Mouse (Mus musculus): ENCODE data around the gene Gsk3a. TPM values are rescaled to one million over a fixed set of nuclear protein-coding genes. Genes with fewer than 3 reads are reported as not detected.
"Not testable (repeated sequence)": the region's sequence is repeated elsewhere in the genome, so short reads cannot be mapped to it uniquely, and the experiment has no call there.

Gene Gsk3a
- polyA plus RNA-seq, 1 experiment from 2014 or later, result 6.7 TPM

DNA sequence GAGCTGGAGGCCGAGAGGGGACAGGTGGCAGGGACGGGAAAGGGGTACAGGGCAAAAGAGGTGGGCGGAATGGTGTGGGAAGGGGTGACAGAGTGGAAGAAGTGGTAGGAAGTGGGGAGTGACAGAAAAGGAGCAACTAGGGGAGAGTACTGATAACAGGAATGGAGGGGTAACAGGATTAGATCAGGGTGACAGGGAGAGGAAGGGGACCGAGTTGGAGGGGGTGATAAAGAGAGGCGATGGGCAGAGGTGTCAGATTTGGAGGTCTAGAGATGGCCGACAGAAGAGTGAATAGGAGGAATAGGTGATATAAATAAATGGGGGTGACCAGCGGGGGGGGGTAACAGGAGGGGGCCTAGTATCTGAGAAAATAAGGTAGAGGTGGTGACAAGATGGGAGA is 30.9 kb upstream of the Gsk3a start:
- Histone ChIP-seq H3K9ac (ENCODE audit: low read length) (peak overlapping the region; percentile 92), H3K36me3 (ENCODE audit: control insufficient read depth, insufficient read depth) (0 out of 2 replicates have a peak, but pooled peaks cover 5% of the 10 kb centered on the region), H3K4me2 (ENCODE audit: low read depth, low read length) (peak overlapping the region; percentile 74), H3K4me1 (ENCODE audit: control insufficient read depth, insufficient read depth, low read length) (peaks cover 22% of the 10 kb centered on the region), H3K4me3 (ENCODE audit: low read length) (peak overlapping the region; percentile 89), H3K27me3 (ENCODE audit: control insufficient read depth, insufficient read depth, low read length) (no peaks in the 10 kb centered on the region), H3K27ac (ENCODE audit: low read length) (peak overlapping the region; percentile 84), H3K9me3 (replicated peaks; ENCODE audit: control insufficient read depth, low read length) (no peaks in the 10 kb centered on the region)
- under 1% methylated on average over 7 of the region's 7 CpGs for WGBS
- ATAC-seq (replicated peaks; ENCODE audit: extremely low read depth, insufficient read depth, low FRiP score), result no peak

DNA sequence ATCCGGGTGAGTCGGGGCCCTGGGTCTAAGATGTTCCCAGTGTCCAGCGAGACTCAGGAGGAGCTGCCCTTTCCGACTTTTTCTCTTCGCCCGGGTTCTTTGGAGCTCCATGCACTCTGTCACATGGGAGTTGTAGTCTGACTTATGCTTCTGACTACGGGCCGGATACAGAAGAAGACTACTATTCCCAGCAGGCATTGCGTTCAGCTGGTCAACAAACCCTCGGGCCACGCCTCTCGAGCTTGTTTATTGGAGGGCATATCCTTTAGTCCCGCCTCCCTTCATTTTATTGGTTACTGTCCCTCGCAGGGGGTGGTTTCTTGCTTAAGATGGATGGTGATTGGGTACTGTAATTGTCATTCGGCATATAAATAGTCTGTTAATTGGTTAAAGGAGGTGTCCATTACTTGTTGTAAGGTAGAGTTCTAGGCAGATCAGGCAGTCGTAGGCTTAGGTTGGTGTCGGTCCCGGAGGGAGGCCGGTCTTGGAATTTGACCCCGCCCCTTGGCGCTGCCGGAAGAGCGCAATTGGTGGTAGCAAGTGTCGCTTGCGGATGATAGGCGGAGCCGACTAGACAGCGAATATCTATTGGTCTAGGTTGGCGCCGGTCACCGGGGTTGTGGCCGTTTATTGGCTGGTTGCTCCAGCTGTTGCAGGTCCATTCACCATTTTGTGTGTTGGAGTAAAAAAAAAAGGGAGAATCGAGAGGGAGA is 30.3 kb upstream of the Gsk3a start:
- peak overlapping the region; percentile 92 for H3K9ac ChIP-seq (ENCODE audit: low read length)
- H3K27ac ChIP-seq (ENCODE audit: low read length), result peak overlapping the region; percentile 96
- peaks cover 19% of the 10 kb centered on the region for H3K4me1 ChIP-seq (ENCODE audit: control insufficient read depth, insufficient read depth, low read length)
- under 1% methylated on average over 33 of the region's 33 CpGs for WGBS
- no peaks in the 10 kb centered on the region for H3K27me3 ChIP-seq (ENCODE audit: control insufficient read depth, insufficient read depth, low read length)
- peak; percentile 92 for ATAC-seq (replicated peaks; ENCODE audit: extremely low read depth, insufficient read depth, low FRiP score)
- peak overlapping the region; percentile 80 for H3K4me2 ChIP-seq (ENCODE audit: low read depth, low read length)
- H3K4me3 ChIP-seq (ENCODE audit: low read length), result peak overlapping the region; percentile 89
- H3K9me3 ChIP-seq (replicated peaks; ENCODE audit: control insufficient read depth, low read length), result no peaks in the 10 kb centered on the region
- H3K36me3 ChIP-seq (ENCODE audit: control insufficient read depth, insufficient read depth), result 0 out of 2 replicates have a peak, but pooled peaks cover 5% of the 10 kb centered on the region

- peak within 1 kb of the TSS; percentile 96 for H3K27ac ChIP-seq (ENCODE audit: low read length)
- H3K36me3 ChIP-seq (ENCODE audit: control insufficient read depth, insufficient read depth), result 0 out of 2 replicates have a peak, but pooled peaks cover 5% of the 10 kb centered on the region
- H3K4me3 ChIP-seq (ENCODE audit: low read length), result peak within 1 kb of the TSS; percentile 89
- peak within 1 kb of the TSS; percentile 80 for H3K4me2 ChIP-seq (ENCODE audit: low read depth, low read length)
- ATAC-seq (replicated peaks; ENCODE audit: extremely low read depth, insufficient read depth, low FRiP score), result peak; percentile 85
- H3K9me3 ChIP-seq (replicated peaks; ENCODE audit: control insufficient read depth, low read length), result no peaks in the 10 kb centered on the region
- whole genome bisulfite sequencing, result 0% methylated on average over 29 of the region's 29 CpGs
- H3K4me1 ChIP-seq (ENCODE audit: control insufficient read depth, insufficient read depth, low read length), result peaks cover 19% of the 10 kb centered on the region
- peak within 1 kb of the TSS; percentile 92 for H3K9ac ChIP-seq (ENCODE audit: low read length)
- no peaks in the 10 kb centered on the region for H3K27me3 ChIP-seq (ENCODE audit: control insufficient read depth, insufficient read depth, low read length)
Observed at GRCm38 (mm10) chr7:25267301-25267750, 29.7 kb upstream of the Gsk3a start, which contains the start of gene Cic. Cic (plus strand) TSS chr7:25267704.

GRCm38 (mm10) chr7:25266180-25266962 is 28.7 kb upstream of the Gsk3a start:
- H3K4me2 ChIP-seq (ENCODE audit: low read depth, low read length), result peak overlapping the region; percentile 80
- H3K9ac ChIP-seq (ENCODE audit: low read length), result no peak overlapping the region
- WGBS, result 73% methylated on average over 8 of the region's 8 CpGs
- H3K9me3 ChIP-seq (replicated peaks; ENCODE audit: control insufficient read depth, low read length), result no peaks in the 10 kb centered on the region
- no peaks in the 10 kb centered on the region for H3K27me3 ChIP-seq (ENCODE audit: control insufficient read depth, insufficient read depth, low read length)
- no peaks in the 10 kb centered on the region for H3K36me3 ChIP-seq (ENCODE audit: control insufficient read depth, insufficient read depth)
- peaks cover 19% of the 10 kb centered on the region for H3K4me1 ChIP-seq (ENCODE audit: control insufficient read depth, insufficient read depth, low read length)
- H3K4me3 ChIP-seq (ENCODE audit: low read length), result no peak overlapping the region
- no peak for ATAC-seq (replicated peaks; ENCODE audit: extremely low read depth, insufficient read depth, low FRiP score)
- no peak overlapping the region for H3K27ac ChIP-seq (ENCODE audit: low read length)

DNA sequence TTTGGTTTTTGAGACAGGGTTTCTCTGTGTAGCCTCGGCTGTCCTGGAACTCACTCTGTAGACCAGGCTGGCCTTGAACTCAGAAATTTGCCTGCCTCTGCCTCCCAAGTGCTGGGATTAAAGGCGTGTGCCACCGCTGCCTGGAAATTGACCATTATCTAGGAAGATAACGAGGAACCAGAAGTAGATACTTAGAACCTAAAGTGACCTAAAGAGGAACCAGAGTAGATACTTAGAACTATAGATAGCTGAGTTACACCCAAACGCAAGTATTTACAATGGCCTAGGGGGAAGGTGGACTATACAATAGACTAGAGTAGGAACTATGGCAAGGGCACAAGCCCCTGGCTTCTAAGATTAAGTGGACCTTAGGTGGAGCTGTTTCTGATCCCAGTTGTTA is 28.1 kb upstream of the Gsk3a start:
- peaks cover 19% of the 10 kb centered on the region for H3K4me1 ChIP-seq (ENCODE audit: control insufficient read depth, insufficient read depth, low read length)
- not testable (repeated sequence) for H3K9me3 ChIP-seq (replicated peaks; ENCODE audit: control insufficient read depth, low read length); H3K9ac ChIP-seq (ENCODE audit: low read length); ATAC-seq (replicated peaks; ENCODE audit: extremely low read depth, insufficient read depth, low FRiP score); H3K36me3 ChIP-seq (ENCODE audit: control insufficient read depth, insufficient read depth); H3K4me3 ChIP-seq (ENCODE audit: low read length); H3K27ac ChIP-seq (ENCODE audit: low read length); H3K27me3 ChIP-seq (ENCODE audit: control insufficient read depth, insufficient read depth, low read length); H3K4me2 ChIP-seq (ENCODE audit: low read depth, low read length)
- WGBS, result 63% methylated on average over 5 of the region's 5 CpGs

DNA sequence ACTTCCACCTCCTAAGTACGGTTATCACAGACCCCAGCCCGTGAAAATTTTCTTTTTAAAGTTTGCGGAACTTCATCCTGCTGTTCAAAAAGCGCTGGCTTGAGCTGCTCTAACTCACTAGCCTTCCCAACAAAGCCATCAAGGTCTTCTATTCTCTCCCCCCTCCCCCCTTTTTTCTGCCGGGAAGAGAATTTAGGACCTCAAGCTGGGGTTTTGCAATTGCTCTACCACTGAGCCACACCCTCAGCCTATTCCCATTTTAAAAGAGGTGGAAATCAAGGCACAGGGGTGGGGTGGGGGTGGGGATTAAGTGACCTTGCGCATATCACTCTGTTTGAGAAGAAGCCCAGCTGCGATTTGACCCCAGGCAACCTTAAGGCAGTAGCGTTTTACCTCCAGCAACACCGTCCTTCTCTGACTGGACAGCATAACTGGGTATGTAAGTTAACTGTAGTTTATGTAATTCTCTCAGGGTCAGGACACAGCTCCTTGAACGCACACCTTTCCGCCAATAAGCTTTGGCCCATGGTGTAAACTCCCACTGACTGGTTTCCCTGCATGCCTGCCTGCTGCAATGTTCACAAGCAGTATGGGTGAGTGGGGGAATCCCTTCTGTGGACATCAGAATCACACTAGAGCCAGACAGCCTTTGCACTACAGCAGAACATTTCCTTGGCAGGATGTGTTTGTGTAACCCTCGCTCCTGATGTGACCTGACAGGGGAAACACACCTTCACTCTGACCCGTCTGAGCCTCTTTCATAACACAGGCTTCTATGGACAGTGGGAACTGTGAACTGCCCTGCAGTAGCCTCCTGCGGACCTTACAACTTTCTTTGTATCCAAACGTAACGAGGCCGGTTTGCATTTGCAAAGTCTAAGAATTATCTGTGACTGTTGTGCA is 26.6 kb upstream of the Gsk3a start:
- peaks cover 9% of the 10 kb centered on the region for H3K4me1 ChIP-seq (ENCODE audit: control insufficient read depth, insufficient read depth, low read length)
- H3K4me2 ChIP-seq (ENCODE audit: low read depth, low read length), result no peak overlapping the region
- WGBS, result 45% methylated on average over 17 of the region's 17 CpGs
- no peak overlapping the region for H3K4me3 ChIP-seq (ENCODE audit: low read length)
- no peaks in the 10 kb centered on the region for H3K9me3 ChIP-seq (replicated peaks; ENCODE audit: control insufficient read depth, low read length)
- no peaks in the 10 kb centered on the region for H3K27me3 ChIP-seq (ENCODE audit: control insufficient read depth, insufficient read depth, low read length)
- no peak overlapping the region for H3K27ac ChIP-seq (ENCODE audit: low read length)
- no peaks in the 10 kb centered on the region for H3K36me3 ChIP-seq (ENCODE audit: control insufficient read depth, insufficient read depth)
- H3K9ac ChIP-seq (ENCODE audit: low read length), result no peak overlapping the region
- ATAC-seq (replicated peaks; ENCODE audit: extremely low read depth, insufficient read depth, low FRiP score), result no peak

- H3K9ac ChIP-seq (ENCODE audit: low read length), result no peak overlapping the region
- no peak for ATAC-seq (replicated peaks; ENCODE audit: extremely low read depth, insufficient read depth, low FRiP score)
- H3K36me3 ChIP-seq (ENCODE audit: control insufficient read depth, insufficient read depth), result no peaks in the 10 kb centered on the region
- H3K27me3 ChIP-seq (ENCODE audit: control insufficient read depth, insufficient read depth, low read length), result no peaks in the 10 kb centered on the region
- no peak overlapping the region for H3K27ac ChIP-seq (ENCODE audit: low read length)
- WGBS, result 82% methylated on average over 1 of the region's 1 CpGs
- no peak overlapping the region for H3K4me2 ChIP-seq (ENCODE audit: low read depth, low read length)
- H3K4me1 ChIP-seq (ENCODE audit: control insufficient read depth, insufficient read depth, low read length), result peaks cover 3% of the 10 kb centered on the region; the same call in 1 of the 2 replicates
- H3K4me3 ChIP-seq (ENCODE audit: low read length), result no peak overlapping the region
- H3K9me3 ChIP-seq (replicated peaks; ENCODE audit: control insufficient read depth, low read length), result no peaks in the 10 kb centered on the region
Observed at GRCm38 (mm10) chr7:25261896-25262295, 24.2 kb upstream of the Gsk3a start.

DNA sequence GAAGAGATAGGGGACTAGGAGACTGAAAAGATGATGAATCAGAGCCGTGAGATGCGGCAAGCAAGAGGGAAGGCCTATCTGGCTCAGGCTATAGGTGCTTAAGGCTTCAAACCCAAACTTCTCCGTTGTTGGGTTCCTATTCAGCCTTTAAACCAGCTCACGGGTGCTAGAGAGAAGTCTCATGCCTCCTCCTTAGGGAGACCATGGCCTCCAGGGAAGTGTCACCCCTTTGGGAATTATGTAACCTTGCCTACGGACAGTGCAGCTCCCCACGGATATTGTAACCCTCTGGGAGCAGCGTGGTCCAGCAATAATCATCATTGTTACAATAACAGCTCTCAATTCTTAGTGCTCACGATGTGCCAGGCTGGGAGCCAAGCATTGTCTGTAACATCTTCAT is 14.2 kb upstream of the Gsk3a start:
- ATAC-seq (replicated peaks; ENCODE audit: extremely low read depth, insufficient read depth, low FRiP score), result no peak
- H3K27me3 ChIP-seq (ENCODE audit: control insufficient read depth, insufficient read depth, low read length), result no peaks in the 10 kb centered on the region
- H3K9me3 ChIP-seq (replicated peaks; ENCODE audit: control insufficient read depth, low read length), result no peaks in the 10 kb centered on the region
- 32% methylated on average over 8 of the region's 8 CpGs for WGBS
- H3K9ac ChIP-seq (ENCODE audit: low read length), result peak overlapping the region; percentile 99
- H3K27ac ChIP-seq (ENCODE audit: low read length), result peak overlapping the region; percentile 99
- peak overlapping the region; percentile 100 for H3K4me3 ChIP-seq (ENCODE audit: low read length)
- peaks cover 27% of the 10 kb centered on the region for H3K4me1 ChIP-seq (ENCODE audit: control insufficient read depth, insufficient read depth, low read length)
- no peaks in the 10 kb centered on the region for H3K36me3 ChIP-seq (ENCODE audit: control insufficient read depth, insufficient read depth)
- peak overlapping the region; percentile 98 for H3K4me2 ChIP-seq (ENCODE audit: low read depth, low read length)

All from heart, embryonic 16.5 days (tissue).